19 mouse cellular contexts compared by ENCODE assay signal in genomic region chr13:47368041-47368823, GRCm38 (mm10).
A peak's percentile ranks its signal among the peaks of the same experiment; 100 is the strongest.
DNase-seq lines count a peak whose midpoint lies in the region; ATAC-seq and TF ChIP-seq lines count a peak whose summit lies in the region.
"Had no signal": no experiment of that assay in that cellular context is flagged by ENCODE, and none has a peak within 500 bp of the region (broad histone marks: within the 10 kb centered on the region; RNA-seq: fewer than 3 reads in every experiment).

No protein-coding gene starts in this region.

- H3K27me3 ChIP-seq in neural tube, embryonic 11.5 days (ENCODE audit: control insufficient read depth, insufficient read depth, low read length) = no peaks in the 10 kb centered on the region
- no peaks in the 10 kb centered on the region for H3K27me3 ChIP-seq in neural tube, embryonic 15.5 days (replicated peaks)
- H3K27me3 ChIP-seq in hindbrain, embryonic 16.5 days (replicated peaks; ENCODE audit: control insufficient read depth, insufficient read depth, low read length) = no peaks in the 10 kb centered on the region
- no peaks in the 10 kb centered on the region for H3K27me3 ChIP-seq in midbrain, embryonic 15.5 days (replicated peaks)
- no peaks in the 10 kb centered on the region for H3K27me3 ChIP-seq in thymus, adult 2 months (ENCODE audit: control insufficient read depth, insufficient read depth, low read length)
- no peaks in the 10 kb centered on the region for H3K27me3 ChIP-seq in lung, postnatal 0 days (replicated peaks; ENCODE audit: insufficient read depth, low read length)
- H3K27me3 ChIP-seq: embryonic facial prominence, embryonic 15.5 days; forebrain, embryonic 15.5 days; heart, embryonic 13.5 days; liver, embryonic 12.5 days had no signal

- no peak overlapping the region for H3K4me3 ChIP-seq in neural tube, embryonic 11.5 days (ENCODE audit: low read depth, low read length)
- no peak overlapping the region for H3K4me3 ChIP-seq in neural tube, embryonic 15.5 days (replicated peaks)
- no peak overlapping the region for H3K4me3 ChIP-seq in hindbrain, embryonic 16.5 days (ENCODE audit: low read length)
- no peak overlapping the region for H3K4me3 ChIP-seq in midbrain, embryonic 15.5 days
- no peak overlapping the region for H3K4me3 ChIP-seq in thymus, adult 2 months (ENCODE audit: control insufficient read depth, insufficient read depth, low read length)
- no peak overlapping the region for H3K4me3 ChIP-seq in lung, postnatal 0 days (ENCODE audit: low read depth, low read length)
- H3K4me3 ChIP-seq: embryonic facial prominence, embryonic 15.5 days; forebrain, embryonic 15.5 days; heart, embryonic 13.5 days; left cerebral cortex, adult 2 months; liver, embryonic 12.5 days had no signal

- TF ChIP-seq POLR2A in thymus, adult 2 months (IDR thresholded peaks at IDR 0.05; ENCODE audit: control insufficient read depth, extremely low read depth, insufficient read depth, low read length, poor library complexity) = no peak

- 45% methylated on average over 13 of the region's 13 CpGs for WGBS in neural tube, embryonic 11.5 days
- 18% methylated on average over 13 of the region's 13 CpGs for whole genome bisulfite sequencing in neural tube, embryonic 15.5 days
- WGBS in hindbrain, embryonic 16.5 days = 34% methylated on average over 13 of the region's 13 CpGs
- WGBS in midbrain, embryonic 15.5 days = 23% methylated on average over 13 of the region's 13 CpGs
- 89% methylated on average over 13 of the region's 13 CpGs for whole genome bisulfite sequencing in thymus, adult 2 months
- WGBS in lung, postnatal 0 days = 58% methylated on average over 13 of the region's 13 CpGs

- TF ChIP-seq CTCF in thymus, adult 2 months (IDR thresholded peaks at IDR 0.05; ENCODE audit: borderline replicate concordance, control insufficient read depth, extremely low read depth, insufficient read depth, low read length, poor library complexity) = no peak
- TF ChIP-seq CTCF in lung, postnatal 0 days (IDR thresholded peaks at IDR 0.05) = no peak

- H3K4me2 ChIP-seq in neural tube, embryonic 11.5 days (ENCODE audit: low read depth) = no peak overlapping the region
- no peak overlapping the region for H3K4me2 ChIP-seq in neural tube, embryonic 15.5 days
- H3K4me2 ChIP-seq in hindbrain, embryonic 16.5 days (ENCODE audit: low read length) = peak overlapping the region; percentile 17; the same call in 1 of the 2 replicates
- no peak overlapping the region for H3K4me2 ChIP-seq in midbrain, embryonic 15.5 days
- no peak overlapping the region for H3K4me2 ChIP-seq in lung, postnatal 0 days (replicated peaks; ENCODE audit: low read depth, low read length)
- H3K4me2 ChIP-seq: embryonic facial prominence, embryonic 15.5 days; forebrain, embryonic 15.5 days; heart, embryonic 13.5 days; liver, embryonic 12.5 days; lung, embryonic 14.5 days had no signal

- no peak for TF ChIP-seq EP300 in lung, postnatal 0 days (IDR thresholded peaks at IDR 0.05)

- no peaks in the 10 kb centered on the region for H3K9me3 ChIP-seq in neural tube, embryonic 11.5 days (ENCODE audit: control insufficient read depth, low read length)
- no peaks in the 10 kb centered on the region for H3K9me3 ChIP-seq in neural tube, embryonic 15.5 days (replicated peaks)
- H3K9me3 ChIP-seq in hindbrain, embryonic 16.5 days (ENCODE audit: control insufficient read depth, low read length) = no peaks in the 10 kb centered on the region
- H3K9me3 ChIP-seq in midbrain, embryonic 15.5 days = no peaks in the 10 kb centered on the region
- no peaks in the 10 kb centered on the region for H3K9me3 ChIP-seq in lung, postnatal 0 days (ENCODE audit: low read length)
- H3K9me3 ChIP-seq: embryonic facial prominence, embryonic 15.5 days; forebrain, embryonic 15.5 days; heart, embryonic 13.5 days; liver, embryonic 12.5 days had no signal

- peaks cover 4% of the 10 kb centered on the region; the same call in 1 of the 2 replicates for H3K4me1 ChIP-seq in neural tube, embryonic 11.5 days (ENCODE audit: control insufficient read depth, insufficient read depth, low read length)
- peaks cover 7% of the 10 kb centered on the region; the same call in 1 of the 2 replicates for H3K4me1 ChIP-seq in neural tube, embryonic 15.5 days
- H3K4me1 ChIP-seq in hindbrain, embryonic 16.5 days (ENCODE audit: control insufficient read depth, insufficient read depth, low read depth, low read length) = peaks cover 3% of the 10 kb centered on the region
- peaks cover 5% of the 10 kb centered on the region; the same call in 1 of the 2 replicates for H3K4me1 ChIP-seq in midbrain, embryonic 15.5 days
- no peaks in the 10 kb centered on the region for H3K4me1 ChIP-seq in thymus, adult 2 months (replicated peaks; ENCODE audit: control insufficient read depth, insufficient read depth, low read length)
- H3K4me1 ChIP-seq in lung, postnatal 0 days (ENCODE audit: insufficient read depth, low read depth, low read length) = no peaks in the 10 kb centered on the region
- H3K4me1 ChIP-seq: embryonic facial prominence, embryonic 15.5 days; heart, embryonic 13.5 days; liver, embryonic 12.5 days had no signal

- ATAC-seq in neural tube, embryonic 11.5 days (ENCODE audit: insufficient read depth, low FRiP score, low TSS enrichment) = peak; percentile 53
- no peak for ATAC-seq in neural tube, embryonic 15.5 days (ENCODE audit: low FRiP score)
- peak; percentile 56 for ATAC-seq in hindbrain, embryonic 16.5 days
- ATAC-seq in midbrain, embryonic 15.5 days (replicated peaks) = peak; percentile 48
- no peak for ATAC-seq in lung, postnatal 0 days
- ATAC-seq: forebrain, embryonic 15.5 days; intestine, embryonic 16.5 days; liver, embryonic 12.5 days had no signal

- no peaks in the 10 kb centered on the region for H3K36me3 ChIP-seq in neural tube, embryonic 11.5 days (ENCODE audit: control insufficient read depth, insufficient read depth, low read length)
- H3K36me3 ChIP-seq in neural tube, embryonic 15.5 days = no peaks in the 10 kb centered on the region
- H3K36me3 ChIP-seq in hindbrain, embryonic 16.5 days (ENCODE audit: control insufficient read depth, insufficient read depth, low read length) = no peaks in the 10 kb centered on the region
- no peaks in the 10 kb centered on the region for H3K36me3 ChIP-seq in midbrain, embryonic 15.5 days (replicated peaks)
- no peaks in the 10 kb centered on the region for H3K36me3 ChIP-seq in thymus, adult 2 months (ENCODE audit: control insufficient read depth, insufficient read depth, low read length)
- no peaks in the 10 kb centered on the region for H3K36me3 ChIP-seq in lung, postnatal 0 days (ENCODE audit: insufficient read depth, low read length)
- H3K36me3 ChIP-seq: embryonic facial prominence, embryonic 15.5 days; forebrain, embryonic 15.5 days; heart, embryonic 13.5 days; liver, embryonic 12.5 days had no signal

- H3K9ac ChIP-seq in neural tube, embryonic 11.5 days (ENCODE audit: low read length) = no peak overlapping the region
- H3K9ac ChIP-seq in neural tube, embryonic 15.5 days (replicated peaks) = no peak overlapping the region
- no peak overlapping the region for H3K9ac ChIP-seq in hindbrain, embryonic 16.5 days (ENCODE audit: low read depth, low read length)
- no peak overlapping the region for H3K9ac ChIP-seq in midbrain, embryonic 15.5 days
- H3K9ac ChIP-seq in lung, postnatal 0 days (replicated peaks; ENCODE audit: low read depth) = no peak overlapping the region
- H3K9ac ChIP-seq: embryonic facial prominence, embryonic 15.5 days; forebrain, embryonic 15.5 days; heart, embryonic 13.5 days; liver, embryonic 12.5 days; lung, embryonic 14.5 days had no signal

- DNase-seq in neural tube, embryonic 11.5 days (ENCODE audit: low spot score) = peak; percentile 21
- peak; percentile 37 for DNase-seq in embryo, embryonic 9.5 days (ENCODE audit: extremely low spot score)
- DNase-seq in thymus, adult 2 months = no peak
- no peak for DNase-seq in lung, postnatal 0 days (ENCODE audit: low spot score)
- no peak for DNase-seq in spleen, adult 12 weeks (ENCODE audit: low spot score)
- DNase-seq: adrenal gland, postnatal 10 days; cerebellum, adult 8-10 months; heart, postnatal 36 days; lung, embryonic 14.5 days; spleen, adult 18-20 months had no signal

- no peak overlapping the region for H3K27ac ChIP-seq in neural tube, embryonic 11.5 days (ENCODE audit: low read depth, low read length)
- H3K27ac ChIP-seq in neural tube, embryonic 15.5 days (replicated peaks) = no peak overlapping the region
- H3K27ac ChIP-seq in hindbrain, embryonic 16.5 days (ENCODE audit: low read depth, low read length) = no peak overlapping the region
- no peak overlapping the region for H3K27ac ChIP-seq in midbrain, embryonic 15.5 days
- H3K27ac ChIP-seq in thymus, adult 2 months (ENCODE audit: control insufficient read depth, insufficient read depth, low read length) = no peak overlapping the region
- H3K27ac ChIP-seq in lung, postnatal 0 days (ENCODE audit: low read length) = no peak overlapping the region
- H3K27ac ChIP-seq: embryonic facial prominence, embryonic 15.5 days; forebrain, embryonic 15.5 days; heart, embryonic 13.5 days; left cerebral cortex, adult 2 months; liver, embryonic 12.5 days had no signal

Comparison
In these comparisons a context has a peak if more than half of its experiments do, and no peak if none do; other contexts are left out.
1. ATAC-seq: peak in neural tube, embryonic 11.5 days (single experiment), hindbrain, embryonic 16.5 days (single experiment) and midbrain, embryonic 15.5 days (single experiment); none in neural tube, embryonic 15.5 days (single experiment) and lung, postnatal 0 days (single experiment).
2. DNase-seq: peak in neural tube, embryonic 11.5 days (single experiment) and embryo, embryonic 9.5 days (single experiment); none in thymus, adult 2 months (single experiment), lung, postnatal 0 days (single experiment) and spleen, adult 12 weeks (single experiment).